Mouse (Mus musculus) bone marrow, adult 2 months (tissue): ENCODE data around the gene Ascc1. TPM values are rescaled to one million over a fixed set of nuclear protein-coding genes. Genes with fewer than 3 reads are reported as not detected.
"Not testable (repeated sequence)": the region's sequence is repeated elsewhere in the genome, so short reads cannot be mapped to it uniquely, and the experiment has no call there.

ENCODE experiments used
- H3K27ac ChIP-seq: fragments of 200-500 bp; 2 replicates; pipeline ENCODE4 v1.5.1; 2012; ENCODE audit warnings: low read depth, mild to moderate bottlenecking, control low read depth, inconsistent platforms, low read length; ENCODE audit not compliant: control insufficient read depth, poor library complexity, insufficient read depth
- H3K4me1 ChIP-seq: fragments of 200-500 bp; 2 replicates; pipeline ENCODE4 v1.6.1; 2011; ENCODE audit warnings: low read length; ENCODE audit not compliant: control insufficient read depth, insufficient read depth
- H3K4me3 ChIP-seq: fragments of 200-500 bp; replicated peaks from 2 replicates; pipeline ENCODE3; 2011; ENCODE audit warnings: mild to moderate bottlenecking, low read depth, low read length, control low read depth; ENCODE audit not compliant: control insufficient read depth
- CTCF ChIP-seq: fragments of 200-500 bp; IDR thresholded peaks from 2 replicates; pipeline ENCODE4 v1.5.1; 2011; ENCODE audit warnings: low read length, control low read depth; ENCODE audit not compliant: control insufficient read depth, insufficient read depth
- POLR2A ChIP-seq: fragments of 200-500 bp; IDR thresholded peaks from 2 replicates; pipeline ENCODE4 v1.6.1; 2011; ENCODE audit warnings: low read depth, mild to moderate bottlenecking, control low read depth, low read length, borderline replicate concordance; ENCODE audit not compliant: control insufficient read depth
- WGBS: fragments of 180-500 bp; shearing (Covaris S2); methylation state at CpG from one replicate; pipeline ENCODE4 v1.1.7; 2018; 5-methylcytosine and 5-hydroxymethylcytosine counted together
- polyA plus RNA-seq: library from polyadenylated mRNA; stranded (reverse); fragments of >200 nt; gene quantifications from 2 replicates; pipeline ENCODE4 v1.2.4, GENCODE M21; 2011; ENCODE audit warnings: low replicate concordance; ENCODE audit not compliant: missing spikeins, insufficient read depth, insufficient read length

Ascc1 gene
- polyA plus RNA-seq, 1 experiment, result 18.6 TPM

- peak overlapping the region; percentile 67; the same call in 1 of the 2 replicates for H3K27ac ChIP-seq
- peaks cover 12% of the 10 kb centered on the region for H3K4me1 ChIP-seq
- no peak for TF ChIP-seq CTCF
- TF ChIP-seq POLR2A, result no peak
- no peak overlapping the region for H3K4me3 ChIP-seq
- WGBS, result 50% methylated on average over 11 of the region's 11 CpGs
Measured at GRCm38 (mm10) chr10:59978873-59979743, 23.5 kb upstream of the Ascc1 start.

DNA sequence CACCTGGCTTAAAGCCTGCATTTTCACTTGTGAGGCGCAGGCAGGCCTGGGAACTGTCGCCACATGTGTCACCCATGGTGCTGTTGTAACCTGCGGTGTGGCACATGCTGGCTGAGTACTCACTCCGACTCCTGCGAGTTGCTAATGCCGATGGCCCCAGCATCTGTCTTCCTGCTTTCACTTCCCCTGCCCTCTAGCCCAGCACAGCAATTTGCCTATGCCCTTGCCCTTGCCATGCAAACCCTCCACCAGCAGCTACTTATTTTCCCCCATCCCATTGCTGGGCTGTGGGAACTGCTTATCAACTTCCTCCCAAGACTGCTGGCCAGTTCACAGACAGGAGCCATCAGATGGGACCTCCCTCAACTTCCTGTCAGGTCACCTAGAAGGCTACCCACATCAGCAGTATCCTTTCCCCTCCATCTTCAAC is 21.8 kb upstream of the Ascc1 start:
- peaks cover 10% of the 10 kb centered on the region for H3K4me1 ChIP-seq
- no peak overlapping the region for H3K4me3 ChIP-seq
- WGBS, result 4% methylated on average over 6 of the region's 6 CpGs
- H3K27ac ChIP-seq, result peak overlapping the region; percentile 88
- TF ChIP-seq POLR2A, result peak; percentile 45; the same call in 1 of the 2 replicates
- TF ChIP-seq CTCF, result peak; percentile 14; the same call in 1 of the 2 replicates

DNA sequence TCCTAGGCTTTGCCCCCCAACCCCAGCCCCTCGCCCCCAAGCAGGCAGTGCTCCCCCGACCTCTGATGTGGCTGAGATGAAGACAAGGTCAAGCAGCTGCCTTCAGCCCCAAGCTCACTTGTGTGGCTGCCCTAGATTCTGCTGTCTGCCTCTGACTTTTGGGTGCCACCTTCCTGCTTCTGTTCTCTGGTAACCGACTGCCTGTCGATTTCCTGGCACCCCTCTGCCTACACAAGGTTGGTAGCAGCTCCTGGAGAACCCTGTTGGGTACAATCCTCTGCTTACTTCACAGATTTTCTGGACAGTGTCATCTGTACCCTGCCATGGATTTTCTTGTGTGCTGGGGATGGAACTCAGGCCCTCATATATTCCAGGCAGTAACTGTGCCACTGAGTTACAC is 21.3 kb upstream of the Ascc1 start:
- Histone ChIP-seq H3K4me3 (no peak overlapping the region), H3K4me1 (peaks cover 10% of the 10 kb centered on the region), H3K27ac (peak overlapping the region; percentile 69)
- WGBS, result 5% methylated on average over 4 of the region's 4 CpGs
- TF ChIP-seq CTCF (no peak), POLR2A (no peak)

GRCm38 (mm10) chr10:59981792-59982191 is 20.8 kb upstream of the Ascc1 start:
- 73% methylated on average over 9 of the region's 9 CpGs for WGBS
- peak overlapping the region; percentile 69 for H3K27ac ChIP-seq
- peaks cover 10% of the 10 kb centered on the region for H3K4me1 ChIP-seq

GRCm38 (mm10) chr10:59982379-59982873 is 20.2 kb upstream of the Ascc1 start:
- H3K4me1 ChIP-seq, result peaks cover 9% of the 10 kb centered on the region
- H3K4me3 ChIP-seq, result no peak overlapping the region
- H3K27ac ChIP-seq, result no peak overlapping the region
- 70% methylated on average over 12 of the region's 12 CpGs for WGBS
- TF ChIP-seq POLR2A, result no peak
- no peak for TF ChIP-seq CTCF

More at GRCm38 (mm10) chr10:59981792-59982191, 20.8 kb upstream of the Ascc1 start:
- TF ChIP-seq POLR2A, result no peak
- no peak for TF ChIP-seq CTCF
- H3K4me3 ChIP-seq, result no peak overlapping the region

DNA sequence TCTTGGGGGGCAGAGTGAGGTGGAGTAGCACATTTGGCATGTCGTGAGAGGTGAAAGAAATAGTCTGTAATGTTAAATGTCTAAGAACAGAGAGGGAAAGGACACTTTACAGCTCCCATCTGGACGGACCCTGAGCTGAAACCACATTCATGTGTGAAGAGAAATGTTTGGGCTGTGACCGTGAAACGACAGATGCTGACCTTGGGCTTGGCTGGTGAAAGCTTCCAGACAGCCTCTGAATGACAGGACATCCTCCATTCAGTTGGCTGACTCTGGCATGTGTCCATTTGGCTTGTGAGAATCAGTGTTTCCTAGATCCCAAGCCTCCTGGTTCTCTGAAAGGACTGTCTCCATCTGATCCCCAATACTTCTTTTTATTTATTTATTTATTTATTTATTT is 14.6 kb upstream of the Ascc1 start:
- H3K27ac ChIP-seq, result no peak overlapping the region
- 89% methylated on average over 4 of the region's 4 CpGs for WGBS

DNA sequence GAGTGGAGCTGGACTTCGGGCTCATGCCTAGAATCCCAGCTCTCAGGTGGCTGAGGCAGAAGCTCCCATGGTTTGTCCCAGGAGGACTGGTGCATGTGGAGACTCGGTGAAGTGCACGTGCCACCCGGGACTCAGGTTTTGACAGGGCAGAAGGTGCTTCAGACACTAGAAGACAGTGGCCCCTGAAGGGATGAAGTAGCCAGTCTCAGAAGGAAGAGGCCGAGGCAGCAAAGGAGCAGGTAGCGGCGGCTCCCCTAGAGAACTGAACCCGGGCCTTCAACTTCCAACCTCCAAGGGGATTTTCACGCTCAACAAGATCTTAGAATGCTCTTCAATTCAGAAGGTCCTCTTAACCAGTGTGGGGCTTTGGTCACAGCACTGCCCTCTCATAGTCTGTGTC is 12.2 kb upstream of the Ascc1 start:
- no peak overlapping the region for H3K4me3 ChIP-seq
- TF ChIP-seq POLR2A, result no peak
- H3K4me1 ChIP-seq, result no peaks in the 10 kb centered on the region
- 97% methylated on average over 9 of the region's 9 CpGs for WGBS
- H3K27ac ChIP-seq, result no peak overlapping the region

More for the DNA sequence above, 14.6 kb upstream of the Ascc1 start:
- Histone ChIP-seq H3K4me1 (no peaks in the 10 kb centered on the region), H3K4me3 (no peak overlapping the region)
- TF ChIP-seq POLR2A (no peak), CTCF (no peak)

GRCm38 (mm10) chr10:59991262-59991880 is 11.2 kb upstream of the Ascc1 start:
- no peak for TF ChIP-seq CTCF
- Histone ChIP-seq H3K27ac (no peak overlapping the region), H3K4me1 (no peaks in the 10 kb centered on the region), H3K4me3 (no peak overlapping the region)
- WGBS, result 87% methylated on average over 9 of the region's 9 CpGs

- TF ChIP-seq POLR2A, result no peak
- no peak for TF ChIP-seq CTCF
- Histone ChIP-seq H3K27ac (no peak overlapping the region), H3K4me3 (no peak overlapping the region), H3K4me1 (no peaks in the 10 kb centered on the region)
- WGBS, result 78% methylated on average over 8 of the region's 8 CpGs
Measured at GRCm38 (mm10) chr10:59992024-59992423, 10.6 kb upstream of the Ascc1 start.

DNA sequence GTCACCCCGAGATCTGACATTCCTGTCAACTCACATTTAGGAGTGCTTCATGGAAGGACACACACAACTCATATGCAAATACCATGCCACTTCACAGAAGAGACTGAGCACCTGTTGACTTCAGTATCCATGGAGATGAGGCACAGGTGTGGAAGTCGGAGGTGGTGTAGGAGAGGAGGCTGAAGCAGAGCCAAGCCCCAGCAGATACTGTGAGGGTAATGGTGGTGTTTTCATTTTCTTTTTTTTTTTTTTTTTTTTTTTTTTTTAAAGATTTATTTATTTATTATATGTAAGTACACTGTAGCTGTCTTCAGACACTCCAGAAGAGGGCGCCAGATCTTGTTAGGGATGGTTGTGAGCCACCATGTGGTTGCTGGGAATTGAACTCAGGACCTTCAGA is 8.8 kb upstream of the Ascc1 start:
- not testable (repeated sequence) for H3K4me3 ChIP-seq, H3K4me1 ChIP-seq, H3K27ac ChIP-seq
- WGBS, result 76% methylated on average over 2 of the region's 3 CpGs
